Mouse (Mus musculus) forebrain, embryonic 10.5 days (tissue): ENCODE data around the gene Setd4. TPM values are rescaled to one million over a fixed set of nuclear protein-coding genes. Genes with fewer than 3 reads are reported as not detected.
"Not testable (repeated sequence)": the region's sequence is repeated elsewhere in the genome, so short reads cannot be mapped to it uniquely, and the experiment has no call there.

Experiments
- DNase-seq: peaks from one replicate; pipeline ENCODE4 v3.0.0-alpha.2; 2017; ENCODE audit warnings: low spot score; ENCODE audit errors: extremely low spot score
- H3K27ac ChIP-seq: fragments of 300-500 bp; sonication (generic); 2 replicates; pipeline ENCODE4 v1.5.1; 2016; ENCODE audit warnings: mild to moderate bottlenecking
- H3K27me3 ChIP-seq: fragments of 300-500 bp; sonication (generic); 2 replicates; pipeline ENCODE4 v1.6.1; 2016; ENCODE audit warnings: mild to moderate bottlenecking; ENCODE audit not compliant: poor library complexity, severe bottlenecking
- H3K36me3 ChIP-seq: fragments of 300-500 bp; sonication (generic); replicated peaks from 2 replicates; pipeline ENCODE4 v1.6.1; 2016; ENCODE audit warnings: mild to moderate bottlenecking, moderate library complexity
- H3K4me1 ChIP-seq: fragments of 300-500 bp; sonication (generic); 2 replicates; pipeline ENCODE4 v1.6.1; 2016
- H3K4me3 ChIP-seq: fragments of 300-500 bp; sonication (generic); 2 replicates; pipeline ENCODE4 v1.5.1; 2016; ENCODE audit warnings: mild to moderate bottlenecking, moderate library complexity
- H3K9me3 ChIP-seq: fragments of 300-500 bp; sonication (generic); 2 replicates; pipeline ENCODE4 v1.6.1; 2016; ENCODE audit warnings: mild to moderate bottlenecking, moderate library complexity
- WGBS: fragments of 180-500 bp; shearing (Covaris S2); methylation state at CpG from one replicate; pipeline ENCODE4 v1.1.7; 2016; 5-methylcytosine and 5-hydroxymethylcytosine counted together
- polyA plus RNA-seq: library from polyadenylated mRNA; unstranded; fragments of >200 nt; fragmentation: Nextera tagmentation; extraction: Ambion mirVana; gene quantifications from 2 replicates; pipeline ENCODE4 v1.2.1, GENCODE M21; 2016

Setd4 gene
- polyA plus RNA-seq = 14.9 and 15.8 TPM in 2 replicates

DNA sequence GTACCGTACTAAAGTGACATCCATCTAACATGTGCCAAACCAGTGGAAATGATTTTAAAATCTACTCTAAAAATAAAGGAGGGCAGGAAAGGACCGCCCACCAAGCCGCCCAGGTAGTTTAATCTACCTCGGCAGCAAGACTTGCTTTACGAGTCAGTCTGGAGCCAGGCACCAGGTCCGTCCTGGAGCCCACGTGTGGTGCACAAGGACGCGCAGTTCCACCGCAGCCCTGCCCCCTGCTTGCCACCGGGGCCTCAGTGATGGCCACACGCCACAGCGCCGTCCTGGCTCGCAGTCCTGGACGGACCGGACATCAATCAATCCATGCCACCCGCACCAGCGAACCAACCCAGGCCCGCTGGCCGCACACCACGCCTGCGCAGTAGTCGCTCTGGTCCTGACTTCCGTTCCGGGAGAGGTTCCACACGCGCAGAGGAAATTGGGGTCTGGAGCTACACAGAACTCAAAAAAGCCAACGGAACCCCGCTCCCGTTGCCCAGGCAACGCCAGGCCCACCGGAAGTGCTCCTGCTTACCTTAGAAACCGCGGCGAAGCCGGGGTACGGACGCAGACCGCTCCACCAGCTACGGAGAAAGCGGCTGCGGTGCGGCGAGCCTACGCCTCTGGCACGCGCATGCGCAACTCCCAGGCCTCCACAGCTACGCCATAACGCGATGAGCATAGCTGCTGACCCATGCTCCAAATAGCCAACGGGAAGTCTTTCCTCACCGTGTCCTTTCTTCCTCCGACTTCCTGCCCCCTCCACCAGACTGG lies at the start of gene Setd4:
Gene Setd4 (minus strand): TSS at position 625 of the 774 bp plus-strand sequence.
- peak; percentile 95 for DNase-seq
- H3K9me3 ChIP-seq = no peaks in the 10 kb centered on the region
- under 1% methylated on average over 55 of the region's 55 CpGs for WGBS

DNA sequence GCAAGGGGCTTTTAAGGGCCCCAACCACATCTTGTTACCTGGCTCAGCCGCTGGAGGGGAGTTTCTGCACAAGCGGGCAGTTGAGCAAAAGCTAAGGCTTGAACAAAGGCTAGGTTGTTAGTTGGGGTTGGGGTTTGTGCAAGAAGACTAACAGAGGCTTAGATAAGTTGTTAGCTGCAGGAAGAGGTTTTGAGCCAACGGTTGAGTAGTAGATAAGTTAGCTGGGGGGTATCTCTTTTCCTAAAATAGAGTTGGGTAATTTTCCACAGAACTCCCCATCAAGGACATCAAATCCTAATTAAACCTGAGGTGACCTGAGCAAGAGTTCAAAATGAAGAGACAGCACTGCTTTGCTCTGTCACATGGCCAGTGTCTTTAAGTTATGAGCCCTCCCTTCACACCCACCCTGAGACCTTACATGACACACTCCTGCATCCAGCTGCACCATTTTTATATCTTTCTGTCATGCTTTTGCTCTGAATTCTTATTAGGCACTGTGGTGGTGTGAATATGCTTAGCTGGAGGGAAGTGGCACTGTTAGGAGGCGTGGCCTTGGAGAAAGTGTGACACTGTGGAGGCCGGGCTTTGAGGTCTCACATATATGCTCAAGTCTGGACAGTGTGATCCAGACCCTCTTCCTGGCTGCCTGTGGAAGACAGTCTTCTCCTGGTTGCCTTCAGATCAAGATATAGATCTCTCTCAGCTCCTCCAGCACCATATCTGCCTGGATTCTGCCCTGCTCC lies 44.7 kb upstream of the Setd4 start:
- Histone ChIP-seq H3K4me1 (no peaks in the 10 kb centered on the region), H3K27me3 (no peaks in the 10 kb centered on the region), H3K4me3 (no peak overlapping the region), H3K36me3 (no peaks in the 10 kb centered on the region), H3K27ac (no peak overlapping the region), H3K9me3 (no peaks in the 10 kb centered on the region)
- DNase-seq = no peak
- WGBS = 89% methylated on average over 5 of the region's 5 CpGs

More for the DNA sequence above, at the start of gene Setd4:
- Histone ChIP-seq H3K4me3 (peak within 1 kb of the TSS; percentile 68), H3K4me1 (peaks cover 31% of the 10 kb centered on the region), H3K27ac (peak within 1 kb of the TSS; percentile 91), H3K27me3 (peaks cover 9% of the 10 kb centered on the region; the same call in 1 of the 2 replicates), H3K36me3 (peaks cover 3% of the 10 kb centered on the region; the same call in 1 of the 2 replicates)

DNA sequence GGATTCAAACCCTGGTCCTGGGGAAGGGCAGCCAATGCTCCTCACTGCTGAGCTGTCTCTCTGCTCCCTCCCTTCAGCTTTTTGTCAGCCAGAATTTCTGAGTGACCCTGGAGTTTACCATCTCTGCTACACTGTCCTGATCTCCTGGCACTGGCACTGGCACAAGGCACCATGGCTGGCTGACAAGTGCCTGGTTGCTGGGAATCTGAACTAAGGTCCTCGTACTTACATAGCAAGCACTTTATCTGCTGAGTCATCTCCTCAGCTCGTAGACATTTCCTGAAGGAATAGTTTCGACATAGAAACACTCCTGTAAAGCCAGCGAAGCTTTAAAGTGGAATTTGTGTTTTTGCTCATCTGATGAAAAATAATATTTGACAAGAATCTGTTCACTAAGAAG lies 40.1 kb upstream of the Setd4 start:
- no peaks in the 10 kb centered on the region for H3K4me1 ChIP-seq
- no peaks in the 10 kb centered on the region for H3K36me3 ChIP-seq
- 84% methylated on average over 4 of the region's 4 CpGs for WGBS
- no peak overlapping the region for H3K27ac ChIP-seq
- DNase-seq = no peak
- no peaks in the 10 kb centered on the region for H3K9me3 ChIP-seq
- H3K4me3 ChIP-seq = no peak overlapping the region
- H3K27me3 ChIP-seq = no peaks in the 10 kb centered on the region

DNA sequence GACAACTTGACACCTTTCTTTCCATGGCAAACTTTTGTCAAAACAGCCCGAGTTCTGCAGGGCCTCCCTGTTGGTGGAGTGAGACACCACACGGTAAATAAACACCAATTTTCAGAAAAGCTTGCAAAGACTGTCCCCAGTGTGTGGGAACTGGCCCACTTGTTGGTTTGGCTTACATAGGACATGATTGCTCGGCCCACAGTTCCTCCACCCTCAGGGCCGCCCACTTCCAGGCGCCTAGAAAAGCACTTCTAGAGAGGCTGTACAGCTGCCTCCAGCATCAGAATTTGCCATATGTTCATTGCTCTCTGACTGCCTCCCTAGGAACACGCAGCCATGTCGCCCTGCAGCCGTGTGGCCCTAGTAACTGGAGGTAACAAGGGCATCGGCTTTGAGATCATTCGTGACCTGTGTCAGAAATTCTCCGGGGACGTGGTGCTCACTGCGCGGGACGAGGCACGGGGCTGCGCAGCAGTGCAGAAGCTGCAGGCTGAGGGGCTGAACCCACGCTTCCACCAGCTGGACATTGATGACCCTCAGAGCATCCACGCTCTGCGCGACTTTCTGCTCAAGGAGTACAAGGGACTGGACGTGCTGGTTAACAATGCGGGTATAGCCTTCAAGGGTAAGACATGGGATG lies 24.0 kb upstream of the Setd4 start, which contains the start of gene Gm5678:
Gene Gm5678 (plus strand): TSS at position 337 of the 640 bp plus-strand sequence.
- no peak within 1 kb of the TSS for H3K4me3 ChIP-seq
- no peaks in the 10 kb centered on the region for H3K4me1 ChIP-seq
- no peaks in the 10 kb centered on the region for H3K36me3 ChIP-seq
- no peak for DNase-seq
- H3K27me3 ChIP-seq = no peaks in the 10 kb centered on the region
- WGBS = 87% methylated on average over 23 of the region's 23 CpGs
- no peak within 1 kb of the TSS for H3K27ac ChIP-seq
- no peaks in the 10 kb centered on the region for H3K9me3 ChIP-seq

DNA sequence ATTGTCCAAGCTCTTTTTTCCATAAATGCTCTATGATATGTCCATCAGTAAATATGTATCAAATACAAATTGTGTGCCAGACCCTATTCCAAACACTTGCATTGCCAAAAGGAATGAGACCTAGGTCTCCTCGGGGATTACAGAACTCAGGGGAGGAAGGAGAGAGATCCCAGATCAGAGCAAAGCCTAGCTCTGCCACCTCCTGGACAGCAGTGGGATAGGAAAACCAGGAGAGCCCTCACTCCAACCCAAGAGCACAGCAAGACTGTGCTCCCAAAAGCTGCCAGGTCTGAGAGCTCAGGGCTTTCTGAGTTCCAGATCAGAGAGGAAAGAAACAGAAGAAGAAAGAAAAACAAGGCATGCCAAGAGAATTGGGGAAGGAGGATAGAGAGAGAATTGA lies 22.9 kb upstream of the Setd4 start:
- Histone ChIP-seq H3K4me1 (no peaks in the 10 kb centered on the region), H3K4me3 (no peak overlapping the region), H3K27ac (no peak overlapping the region), H3K36me3 (no peaks in the 10 kb centered on the region), H3K9me3 (no peaks in the 10 kb centered on the region), H3K27me3 (no peaks in the 10 kb centered on the region)
- 19% methylated on average over 1 of the region's 1 CpGs for WGBS
- no peak for DNase-seq

DNA sequence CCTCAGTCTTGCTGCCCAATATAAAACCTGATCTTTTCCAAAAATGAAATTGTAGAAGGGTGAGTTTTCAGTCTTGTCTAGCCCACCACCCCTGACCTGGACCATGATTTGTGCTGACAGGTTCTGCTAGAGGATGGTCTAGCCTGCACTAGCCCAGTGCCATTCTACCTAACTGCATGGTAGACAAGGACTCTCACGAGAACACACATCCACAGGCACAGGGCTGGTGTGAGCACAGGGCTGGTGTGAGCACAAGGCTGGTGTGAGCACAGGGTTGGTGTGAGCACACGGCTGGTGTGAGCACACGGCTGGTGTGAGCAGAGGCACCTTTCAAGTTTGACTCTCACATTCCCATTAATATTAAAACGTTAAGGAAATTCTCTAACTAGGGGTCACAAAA lies 20.8 kb upstream of the Setd4 start:
- Histone ChIP-seq H3K36me3 (no peaks in the 10 kb centered on the region), H3K27me3 (no peaks in the 10 kb centered on the region), H3K27ac (no peak overlapping the region), H3K4me3 (no peak overlapping the region), H3K9me3 (no peaks in the 10 kb centered on the region), H3K4me1 (no peaks in the 10 kb centered on the region)
- no peak for DNase-seq
- WGBS = 80% methylated on average over 4 of the region's 4 CpGs

DNA sequence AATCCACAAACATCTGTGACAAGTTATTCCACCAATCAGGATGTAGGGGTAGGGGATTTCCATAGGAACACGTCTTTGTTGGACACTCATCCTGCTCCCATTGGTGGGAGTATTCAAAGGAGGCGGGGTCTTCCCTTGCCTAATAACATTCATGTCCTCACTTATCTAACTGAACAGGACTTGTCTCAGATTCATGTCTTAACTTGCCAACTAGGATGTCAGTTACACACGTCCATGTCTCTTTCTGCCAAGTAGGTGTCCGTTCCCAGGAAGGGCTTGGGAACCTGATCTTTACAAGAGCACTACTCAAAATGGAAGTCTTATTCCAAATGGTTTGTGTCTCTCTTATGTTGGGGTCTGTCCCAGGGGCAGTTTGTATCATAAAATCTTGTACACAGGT lies 19.9 kb upstream of the Setd4 start:
- not testable (repeated sequence) for H3K27ac ChIP-seq, H3K4me3 ChIP-seq, DNase-seq, H3K9me3 ChIP-seq, H3K27me3 ChIP-seq, H3K36me3 ChIP-seq, H3K4me1 ChIP-seq
- WGBS = 88% methylated on average over 4 of the region's 4 CpGs

DNA sequence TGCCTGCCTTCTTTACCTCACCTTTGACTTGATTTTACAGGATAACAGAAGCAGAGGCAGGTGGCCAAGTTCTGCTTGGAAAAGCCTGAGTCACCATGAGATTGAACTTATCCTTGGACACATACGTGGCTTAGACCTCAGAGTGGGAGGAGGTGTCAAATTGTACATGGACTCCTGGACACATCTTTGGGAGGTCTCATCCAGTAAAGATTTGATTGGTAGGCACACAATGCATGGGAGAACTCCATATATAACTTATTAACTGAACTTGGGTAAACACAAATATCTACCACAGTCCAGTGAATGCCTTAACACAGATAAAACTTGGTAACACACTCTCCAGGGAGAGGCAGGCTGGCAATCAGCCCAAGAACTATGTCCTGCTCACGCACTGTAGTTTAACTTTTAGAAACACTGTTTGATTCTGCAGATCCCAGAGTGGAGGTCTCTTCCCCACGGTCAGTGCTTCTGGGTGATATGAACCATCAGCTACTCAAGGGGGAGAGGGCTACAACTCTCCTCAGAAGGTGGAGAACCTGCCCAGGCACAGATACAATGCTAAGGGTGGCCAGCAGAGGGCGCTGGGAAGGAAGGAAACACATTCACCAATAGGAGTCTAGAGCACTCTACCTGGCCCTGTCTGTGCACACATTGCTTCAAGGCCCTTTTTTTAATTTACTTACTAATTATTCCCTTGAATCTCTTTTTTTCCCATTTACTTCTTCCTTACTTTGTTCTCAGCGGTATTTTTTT lies 11.4 kb upstream of the Setd4 start:
- peaks cover 19% of the 10 kb centered on the region for H3K36me3 ChIP-seq
- WGBS = 43% methylated on average over 5 of the region's 5 CpGs
- H3K27me3 ChIP-seq = no peaks in the 10 kb centered on the region
- no peak overlapping the region for H3K27ac ChIP-seq
- H3K4me3 ChIP-seq = no peak overlapping the region
- H3K9me3 ChIP-seq = no peaks in the 10 kb centered on the region
- H3K4me1 ChIP-seq = no peaks in the 10 kb centered on the region
- peak; percentile 55 for DNase-seq

DNA sequence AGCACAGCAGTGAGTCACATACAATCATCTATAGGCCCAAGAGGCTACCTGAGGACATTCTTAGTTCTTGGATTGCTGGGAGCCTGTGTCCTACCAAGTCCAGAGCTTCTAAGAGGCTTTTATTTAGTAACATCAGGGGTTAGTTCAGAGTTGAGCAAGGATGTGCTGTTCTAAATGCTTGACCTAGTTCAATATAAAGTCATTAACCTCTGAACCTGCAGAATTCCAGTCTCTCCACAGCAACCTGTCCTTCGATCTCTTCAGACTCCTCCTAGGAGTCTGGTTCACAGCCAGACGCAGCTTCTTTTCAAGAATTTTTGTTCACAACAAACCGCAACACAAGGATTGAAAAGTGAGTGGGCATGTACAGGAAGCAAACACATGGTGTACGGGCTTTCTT lies 7.1 kb upstream of the Setd4 start:
- Histone ChIP-seq H3K4me3 (no peak overlapping the region), H3K36me3 (peaks cover 32% of the 10 kb centered on the region), H3K9me3 (no peaks in the 10 kb centered on the region), H3K27me3 (0 out of 2 replicates have a peak, but pooled peaks cover under 1% of the 10 kb centered on the region), H3K4me1 (peaks cover 14% of the 10 kb centered on the region), H3K27ac (no peak overlapping the region)
- no peak for DNase-seq
- 94% methylated on average over 4 of the region's 4 CpGs for WGBS

DNA sequence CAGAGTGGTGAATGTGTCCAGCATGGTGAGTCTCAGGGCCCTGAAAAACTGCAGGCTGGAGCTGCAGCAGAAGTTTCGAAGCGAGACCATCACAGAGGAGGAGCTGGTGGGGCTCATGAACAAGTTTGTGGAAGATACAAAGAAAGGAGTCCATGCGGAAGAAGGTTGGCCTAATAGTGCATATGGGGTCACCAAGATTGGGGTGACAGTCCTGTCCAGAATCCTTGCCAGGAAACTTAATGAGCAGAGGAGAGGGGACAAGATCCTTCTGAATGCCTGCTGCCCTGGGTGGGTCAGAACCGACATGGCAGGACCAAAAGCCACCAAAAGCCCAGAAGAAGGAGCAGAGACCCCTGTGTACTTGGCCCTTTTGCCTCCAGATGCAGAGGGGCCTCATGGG lies 5.9 kb upstream of the Setd4 start:
- H3K4me1 ChIP-seq = peaks cover 22% of the 10 kb centered on the region
- H3K9me3 ChIP-seq = no peaks in the 10 kb centered on the region
- H3K27me3 ChIP-seq = peaks cover 9% of the 10 kb centered on the region; the same call in 1 of the 2 replicates
- H3K27ac ChIP-seq = no peak overlapping the region
- no peak for DNase-seq
- H3K36me3 ChIP-seq = peaks cover 32% of the 10 kb centered on the region
- 94% methylated on average over 4 of the region's 4 CpGs for WGBS
- no peak overlapping the region for H3K4me3 ChIP-seq

DNA sequence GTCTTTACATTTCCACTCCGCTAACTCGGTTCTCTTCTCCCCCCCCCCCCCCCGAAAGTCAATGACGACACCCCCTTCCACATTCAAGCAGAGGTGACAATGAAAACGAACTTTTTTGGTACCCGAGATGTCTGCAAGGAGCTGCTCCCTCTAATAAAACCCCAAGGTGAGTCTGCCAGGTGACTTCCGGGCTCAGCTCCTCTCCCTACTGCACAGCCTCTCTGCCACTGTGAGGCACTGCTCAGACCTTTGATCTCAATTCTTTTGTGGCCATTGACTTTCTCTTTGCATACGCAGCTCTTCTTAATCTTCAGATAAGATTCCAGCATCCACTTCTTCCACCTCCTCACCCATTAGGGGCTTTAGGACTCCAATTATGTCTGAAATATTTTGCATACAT lies 4.9 kb upstream of the Setd4 start:
- Histone ChIP-seq H3K4me1 (peaks cover 32% of the 10 kb centered on the region), H3K27ac (no peak overlapping the region), H3K9me3 (no peaks in the 10 kb centered on the region), H3K4me3 (peak overlapping the region; percentile 74; the same call in 1 of the 2 replicates), H3K36me3 (peaks cover 32% of the 10 kb centered on the region), H3K27me3 (peaks cover 9% of the 10 kb centered on the region; the same call in 1 of the 2 replicates)
- no peak for DNase-seq
- 73% methylated on average over 8 of the region's 8 CpGs for WGBS

DNA sequence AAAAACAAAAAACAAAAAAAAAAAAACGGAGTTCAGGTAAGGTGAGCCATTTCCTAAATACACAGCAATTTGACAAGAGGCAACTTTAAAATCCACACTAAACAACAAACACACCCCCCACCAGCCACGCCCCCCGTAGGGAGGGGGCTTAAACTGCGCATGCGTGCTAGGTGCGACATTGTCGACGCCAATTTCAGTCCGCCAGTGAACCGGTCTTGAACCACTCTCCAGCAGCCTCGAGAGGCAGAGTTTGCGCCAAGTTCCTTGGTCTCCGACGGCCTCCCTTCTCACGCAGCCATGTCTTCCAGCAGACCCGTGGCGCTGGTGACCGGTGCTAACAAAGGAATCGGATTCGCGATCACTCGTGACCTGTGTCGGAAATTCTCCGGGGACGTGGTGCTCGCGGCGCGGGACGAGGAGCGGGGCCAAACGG lies 3.8 kb upstream of the Setd4 start:
- WGBS = under 1% methylated on average over 32 of the region's 32 CpGs
- Histone ChIP-seq H3K4me1 (peaks cover 36% of the 10 kb centered on the region), H3K36me3 (peaks cover 32% of the 10 kb centered on the region), H3K27me3 (peaks cover 9% of the 10 kb centered on the region; the same call in 1 of the 2 replicates), H3K4me3 (peak overlapping the region; percentile 74), H3K9me3 (no peaks in the 10 kb centered on the region), H3K27ac (peak overlapping the region; percentile 88)
- peak; percentile 78 for DNase-seq
